Comparison of ENCODE assay signal across 20 mouse cellular contexts in the genomic region with DNA sequence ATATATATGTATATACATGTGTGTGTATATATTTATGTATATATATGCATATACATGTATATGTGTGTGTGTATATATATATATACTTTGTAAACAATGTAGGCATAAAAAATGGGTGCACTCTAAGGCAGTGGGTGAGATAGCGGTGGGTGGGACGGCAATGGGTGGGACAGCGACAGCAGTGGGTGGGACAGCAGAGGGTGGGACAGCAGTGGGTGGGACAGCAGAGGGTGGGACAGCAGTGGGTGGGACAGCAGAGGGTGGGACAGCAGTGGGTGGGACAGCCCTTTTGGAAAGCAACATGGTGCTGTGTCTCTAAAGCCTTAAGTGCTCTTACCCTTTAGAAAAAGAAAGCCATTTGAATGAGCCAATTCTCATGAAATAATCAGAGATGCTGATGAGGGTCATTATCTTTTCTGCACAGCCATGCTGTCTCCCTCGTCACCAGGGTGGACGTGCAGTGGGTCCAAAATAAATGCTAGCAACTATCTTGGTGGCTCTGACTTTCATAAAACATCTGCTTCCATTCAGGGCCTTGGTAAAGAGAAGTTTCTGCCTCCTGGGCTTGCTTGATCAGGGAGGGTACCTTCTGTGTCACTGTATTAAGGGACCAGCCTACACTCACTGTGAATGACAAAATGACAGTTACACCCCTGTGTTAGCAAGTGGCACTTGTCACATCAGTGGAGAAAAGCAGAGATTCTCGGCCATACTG.
DNase-seq lines count a peak whose midpoint lies in the region; ATAC-seq and TF ChIP-seq lines count a peak whose summit lies in the region.
"Had no signal": no experiment of that assay in that cellular context is flagged by ENCODE, and none has a peak within 500 bp of the region (broad histone marks: within the 10 kb centered on the region; RNA-seq: fewer than 3 reads in every experiment).

No protein-coding gene starts in this region.

- H3K4me1 ChIP-seq in hindbrain, embryonic 10.5 days (replicated peaks): peaks cover 3% of the 10 kb centered on the region; the same call in 1 of the 2 replicates
- H3K4me1 ChIP-seq in hindbrain, embryonic 13.5 days (replicated peaks): peaks cover 15% of the 10 kb centered on the region
- peaks cover 31% of the 10 kb centered on the region for H3K4me1 ChIP-seq in liver, embryonic 12.5 days
- no peaks in the 10 kb centered on the region for H3K4me1 ChIP-seq in kidney, adult 2 months (ENCODE audit: control insufficient read depth, insufficient read depth, low read length)

- no peaks in the 10 kb centered on the region for H3K27me3 ChIP-seq in hindbrain, embryonic 10.5 days (ENCODE audit: insufficient read depth, poor library complexity, severe bottlenecking)
- H3K27me3 ChIP-seq in hindbrain, embryonic 13.5 days: no peaks in the 10 kb centered on the region
- no peaks in the 10 kb centered on the region for H3K27me3 ChIP-seq in liver, embryonic 12.5 days (replicated peaks)
- no peaks in the 10 kb centered on the region for H3K27me3 ChIP-seq in kidney, adult 2 months (replicated peaks; ENCODE audit: control insufficient read depth, insufficient read depth, low read length)
- H3K27me3 ChIP-seq: embryonic facial prominence, embryonic 15.5 days; neural tube, embryonic 13.5 days had no signal

- no peak for TF ChIP-seq POLR2A in kidney, adult 2 months (IDR thresholded peaks at IDR 0.05; ENCODE audit: low read depth, low read length)

- no peak overlapping the region for H3K4me2 ChIP-seq in hindbrain, embryonic 13.5 days
- peak overlapping the region; percentile 24 for H3K4me2 ChIP-seq in liver, embryonic 12.5 days
- H3K4me2 ChIP-seq: embryonic facial prominence, embryonic 15.5 days; hindbrain, embryonic 14.5 days; neural tube, embryonic 13.5 days had no signal

- no peaks in the 10 kb centered on the region for H3K9me3 ChIP-seq in hindbrain, embryonic 10.5 days
- H3K9me3 ChIP-seq in hindbrain, embryonic 13.5 days: no peaks in the 10 kb centered on the region
- no peaks in the 10 kb centered on the region for H3K9me3 ChIP-seq in liver, embryonic 12.5 days (replicated peaks)
- H3K9me3 ChIP-seq: embryonic facial prominence, embryonic 15.5 days; neural tube, embryonic 13.5 days had no signal

- 84% methylated on average over 6 of the region's 6 CpGs for WGBS in hindbrain, embryonic 10.5 days
- WGBS in hindbrain, embryonic 13.5 days: 84% methylated on average over 6 of the region's 6 CpGs
- WGBS in liver, embryonic 12.5 days (ENCODE audit: insufficient replicate concordance): 36% methylated on average over 6 of the region's 6 CpGs
- WGBS in kidney, adult 2 months: 91% methylated on average over 6 of the region's 6 CpGs

- no peak overlapping the region for H3K4me3 ChIP-seq in hindbrain, embryonic 10.5 days
- H3K4me3 ChIP-seq in hindbrain, embryonic 13.5 days: no peak overlapping the region
- H3K4me3 ChIP-seq in liver, embryonic 12.5 days: no peak overlapping the region
- no peak overlapping the region for H3K4me3 ChIP-seq in kidney, adult 2 months (ENCODE audit: insufficient read depth, low read depth, low read length)
- H3K4me3 ChIP-seq: embryonic facial prominence, embryonic 15.5 days; neural tube, embryonic 13.5 days had no signal

- H3K27ac ChIP-seq in hindbrain, embryonic 10.5 days: 0 out of 2 replicates have a peak overlapping the region, but pooled peaks have one; percentile 5
- H3K27ac ChIP-seq in hindbrain, embryonic 13.5 days: no peak overlapping the region
- peak overlapping the region; percentile 23; the same call in 1 of the 2 replicates for H3K27ac ChIP-seq in liver, embryonic 12.5 days
- H3K27ac ChIP-seq in kidney, adult 2 months (ENCODE audit: insufficient read depth, low read depth, low read length): no peak overlapping the region
- H3K27ac ChIP-seq: embryonic facial prominence, embryonic 15.5 days; hindbrain, embryonic 14.5 days; macrophage; neural tube, embryonic 13.5 days had no signal

- TF ChIP-seq CTCF in kidney, adult 2 months (conservative IDR thresholded peaks at IDR 0.05; ENCODE audit: insufficient read depth, insufficient read length, low read depth, low read length): no peak

- no peak for ATAC-seq in hindbrain, embryonic 13.5 days (ENCODE audit: low FRiP score)
- peak; percentile 87 for ATAC-seq in erythroid progenitor cell, adult 5-6 weeks (replicated peaks; ENCODE audit: low FRiP score, poor library complexity, severe bottlenecking)
- ATAC-seq in liver, embryonic 12.5 days: peak; percentile 88
- ATAC-seq in megakaryocyte-erythroid progenitor cell, adult 5-6 weeks (replicated peaks; ENCODE audit: low FRiP score, low TSS enrichment, poor library complexity, severe bottlenecking): peak; percentile 67

- DNase-seq in hindbrain, embryonic 10.5 days (ENCODE audit: low spot score): no peak
- no peak for DNase-seq in kidney, adult 2 months
- no peak for DNase-seq in left cerebral cortex, adult 9 months (ENCODE audit: low spot score in 2 of 2)
- DNase-seq in frontal cortex, postnatal 14 days (ENCODE audit: low spot score in 2 of 2): no peak
- DNase-seq: adrenal gland, postnatal 10 days; cerebellum, adult 18-20 months; cerebellum, postnatal 25 days; gastrocnemius, postnatal 14 days; kidney, postnatal 4 days; layer of hippocampus, adult 9-11 months; midbrain, embryonic 14.5 days; thymus, postnatal 36 days had no signal

- no peak overlapping the region for H3K9ac ChIP-seq in hindbrain, embryonic 13.5 days
- no peak overlapping the region for H3K9ac ChIP-seq in liver, embryonic 12.5 days
- H3K9ac ChIP-seq: embryonic facial prominence, embryonic 15.5 days; hindbrain, embryonic 14.5 days; neural tube, embryonic 13.5 days had no signal

- no peaks in the 10 kb centered on the region for H3K36me3 ChIP-seq in hindbrain, embryonic 10.5 days
- H3K36me3 ChIP-seq in hindbrain, embryonic 13.5 days: no peaks in the 10 kb centered on the region
- no peaks in the 10 kb centered on the region for H3K36me3 ChIP-seq in liver, embryonic 12.5 days
- no peaks in the 10 kb centered on the region for H3K36me3 ChIP-seq in kidney, adult 2 months (ENCODE audit: control insufficient read depth, insufficient read depth, low read length)
- H3K36me3 ChIP-seq: embryonic facial prominence, embryonic 15.5 days; neural tube, embryonic 13.5 days had no signal

Comparison
In these comparisons a context has a peak if more than half of its experiments do, and no peak if none do; other contexts are left out.
1. H3K27ac ChIP-seq: peak in hindbrain, embryonic 10.5 days (single experiment) and liver, embryonic 12.5 days (single experiment); none in hindbrain, embryonic 13.5 days (single experiment) and kidney, adult 2 months (single experiment).